Mouse (Mus musculus) ES-CJ7 (cell line): ENCODE data around the gene Plcb2.

Source experiments
- DNase-seq: peaks from one replicate; pipeline ENCODE4 v3.0.0; 2011; ENCODE audit warnings: low read depth, low spot score

The Plcb2 gene

GRCm38 (mm10) chr2:118728337-118728736 is at the start of gene Plcb2:
Gene Plcb2, minus strand, starts transcription at chr2:118728438.
- DNase-seq, result no peak

- no peak for DNase-seq
Observed at GRCm38 (mm10) chr2:118776295-118776694, 48.1 kb upstream of the Plcb2 start.

- DNase-seq, result no peak
Observed at GRCm38 (mm10) chr2:118775846-118776245, 47.6 kb upstream of the Plcb2 start.

GRCm38 (mm10) chr2:118775396-118775795 is 47.2 kb upstream of the Plcb2 start:
- DNase-seq, result no peak

GRCm38 (mm10) chr2:118774536-118774935 is 46.3 kb upstream of the Plcb2 start:
- no peak for DNase-seq

GRCm38 (mm10) chr2:118772158-118772874 is 44.1 kb upstream of the Plcb2 start, which contains the start of gene Phgr1:
Gene Phgr1, plus strand, starts transcription at chr2:118772769.
- no peak for DNase-seq

- no peak for DNase-seq
Observed at GRCm38 (mm10) chr2:118766041-118767033, 38.1 kb upstream of the Plcb2 start.

- no peak for DNase-seq
Observed at GRCm38 (mm10) chr2:118764875-118765274, 36.6 kb upstream of the Plcb2 start.

GRCm38 (mm10) chr2:118764094-118764831 is 36.0 kb upstream of the Plcb2 start:
- peak; percentile 79 for DNase-seq

GRCm38 (mm10) chr2:118763469-118763868 is 35.2 kb upstream of the Plcb2 start:
- DNase-seq, result peak; percentile 58

GRCm38 (mm10) chr2:118762784-118763148 is 34.5 kb upstream of the Plcb2 start:
- no peak for DNase-seq

GRCm38 (mm10) chr2:118761906-118762783 is 33.9 kb upstream of the Plcb2 start, which contains the start of gene Ccdc9b:
Gene Ccdc9b, minus strand, starts transcription at chr2:118762661.
- DNase-seq, result peak; percentile 41

GRCm38 (mm10) chr2:118761358-118761757 is 33.1 kb upstream of the Plcb2 start:
- no peak for DNase-seq

GRCm38 (mm10) chr2:118760311-118761025 is 32.2 kb upstream of the Plcb2 start:
- DNase-seq, result no peak

GRCm38 (mm10) chr2:118759828-118760227 is 31.6 kb upstream of the Plcb2 start:
- DNase-seq, result peak; percentile 60

- no peak for DNase-seq
Observed at GRCm38 (mm10) chr2:118756103-118756502, 27.9 kb upstream of the Plcb2 start.

GRCm38 (mm10) chr2:118755407-118755806 is 27.2 kb upstream of the Plcb2 start:
- DNase-seq, result no peak

GRCm38 (mm10) chr2:118754143-118754542 is 25.9 kb upstream of the Plcb2 start:
- DNase-seq, result no peak

- DNase-seq, result no peak
Observed at GRCm38 (mm10) chr2:118752792-118753108, 24.5 kb upstream of the Plcb2 start.
